Mouse (Mus musculus) fibroblast of lung, adult 2 months (primary cell): ENCODE data around the gene Gbp2b.
"Not testable (repeated sequence)": the region's sequence is repeated elsewhere in the genome, so short reads cannot be mapped to it uniquely, and the experiment has no call there.

Experiments used
- DNase-seq: peaks from one replicate; pipeline ENCODE4 v3.0.0-alpha.2; 2011; ENCODE audit warnings: low read depth

Gene Gbp2b

GRCm38 (mm10) chr3:142594547-142594946, at the start of gene Gbp2b:
Gene Gbp2b (plus strand): TSS chr3:142594847.
- DNase-seq = no peak

- DNase-seq = no peak
Measured at GRCm38 (mm10) chr3:142546690-142547089, 48.0 kb upstream of the Gbp2b start.

- no peak for DNase-seq
Measured at GRCm38 (mm10) chr3:142550052-142550676, 44.5 kb upstream of the Gbp2b start.

- no peak for DNase-seq
Measured at GRCm38 (mm10) chr3:142554601-142555000, 40.0 kb upstream of the Gbp2b start.

- no peak for DNase-seq
Measured at GRCm38 (mm10) chr3:142555623-142556022, 39.0 kb upstream of the Gbp2b start.

GRCm38 (mm10) chr3:142559632-142560228, 34.9 kb upstream of the Gbp2b start, which contains the start of gene Gbp3:
Gene Gbp3 (plus strand): TSS chr3:142560026.
- DNase-seq = peak; percentile 28

GRCm38 (mm10) chr3:142560296-142560948, 34.2 kb upstream of the Gbp2b start:
- peak; percentile 75 for DNase-seq

GRCm38 (mm10) chr3:142561045-142561646, 33.5 kb upstream of the Gbp2b start:
- no peak for DNase-seq

GRCm38 (mm10) chr3:142561666-142562065, 33.0 kb upstream of the Gbp2b start:
- no peak for DNase-seq

GRCm38 (mm10) chr3:142567490-142567889, 27.2 kb upstream of the Gbp2b start:
- DNase-seq = not testable (repeated sequence)

GRCm38 (mm10) chr3:142570738-142571137, 23.9 kb upstream of the Gbp2b start:
- DNase-seq = no peak

- DNase-seq = no peak
Measured at GRCm38 (mm10) chr3:142577108-142577507, 17.5 kb upstream of the Gbp2b start.

- no peak for DNase-seq
Measured at GRCm38 (mm10) chr3:142578342-142578741, 16.3 kb upstream of the Gbp2b start.

- DNase-seq = no peak
Measured at GRCm38 (mm10) chr3:142583067-142583466, 11.6 kb upstream of the Gbp2b start.

- no peak for DNase-seq
Measured at GRCm38 (mm10) chr3:142587386-142587785, 7.3 kb upstream of the Gbp2b start.

- DNase-seq = no peak
Measured at GRCm38 (mm10) chr3:142588888-142589287, 5.8 kb upstream of the Gbp2b start.

GRCm38 (mm10) chr3:142590431-142591067, 4.1 kb upstream of the Gbp2b start:
- DNase-seq = no peak

- DNase-seq = no peak
Measured at GRCm38 (mm10) chr3:142597923-142598322, 3.3 kb downstream of the Gbp2b start.

GRCm38 (mm10) chr3:142601675-142602074, 7.0 kb downstream of the Gbp2b start:
- DNase-seq = no peak

- no peak for DNase-seq
Measured at GRCm38 (mm10) chr3:142618658-142619057, 24.0 kb downstream of the Gbp2b start.

GRCm38 (mm10) chr3:142619606-142620005, 25.0 kb downstream of the Gbp2b start:
- DNase-seq = peak; percentile 9
